Mouse (Mus musculus): Measurements from ENCODE around the gene Irgm2. TPM values are rescaled to one million over a fixed set of nuclear protein-coding genes. Genes with fewer than 3 reads are reported as not detected.
"Not testable (repeated sequence)": the region's sequence is repeated elsewhere in the genome, so short reads cannot be mapped to it uniquely, and the experiment has no call there.

The Irgm2 gene
- polyA plus RNA-seq (2014; fragmentation: Nextera tagmentation; extraction: Ambion mirVana) = 3.8 and 3.9 TPM in 2 replicates

- H3K4me1 ChIP-seq (ENCODE audit: control insufficient read depth, insufficient read depth, low read length); H3K27me3 ChIP-seq (ENCODE audit: control insufficient read depth, insufficient read depth, low read length); H3K9me3 ChIP-seq (ENCODE audit: control insufficient read depth, low read depth, low read length); H3K36me3 ChIP-seq (ENCODE audit: control insufficient read depth, insufficient read depth, low read length): not testable (repeated sequence)
- WGBS = 5% methylated on average over 13 of the region's 15 CpGs
- H3K9ac ChIP-seq (replicated peaks; ENCODE audit: low read depth, low read length) = peak within 1 kb of the TSS; percentile 45; the same call in 1 of the 2 replicates
- H3K4me3 ChIP-seq (ENCODE audit: low read depth, low read length) = peak within 1 kb of the TSS; percentile 56
- peak; percentile 82 for ATAC-seq (ENCODE audit: insufficient number of reproducible peaks, insufficient read depth, low FRiP score, low read depth)
- H3K27ac ChIP-seq (ENCODE audit: low read length) = 0 out of 2 replicates have a peak within 1 kb of the TSS, but pooled peaks have one; percentile 45
- H3K4me2 ChIP-seq (replicated peaks; ENCODE audit: low read depth, low read length) = peak within 1 kb of the TSS; percentile 49
These were observed at the start of gene Irgm2, which contains the start of gene Igtp for GRCm38 (mm10) chr11:58199229-58200037. Irgm2 (plus strand) TSS chr11:58199618. Igtp (plus strand) TSS chr11:58199556.

DNA sequence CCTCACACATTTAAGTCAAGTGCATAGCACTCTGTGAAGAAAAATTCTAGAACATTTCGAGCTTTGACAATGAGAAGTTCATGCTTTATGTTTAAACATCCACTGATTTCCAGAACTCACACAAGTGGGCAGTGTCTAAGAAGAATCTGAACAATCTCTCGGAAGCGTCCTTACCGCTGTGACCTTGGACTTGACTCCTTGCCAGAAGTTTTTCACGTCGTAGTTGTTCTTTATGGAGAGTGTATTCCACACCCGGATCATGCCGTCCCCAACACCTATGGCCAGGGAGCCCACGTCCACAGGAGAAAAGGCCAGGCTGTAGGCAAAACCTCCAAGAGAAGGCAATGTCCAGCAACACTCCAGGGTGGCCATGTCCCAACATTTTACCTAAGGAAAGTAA is 44.0 kb upstream of the Irgm2 start:
- Histone ChIP-seq H3K4me3 (ENCODE audit: low read depth, low read length) (no peak overlapping the region), H3K4me2 (replicated peaks; ENCODE audit: low read depth, low read length) (no peak overlapping the region), H3K9ac (replicated peaks; ENCODE audit: low read depth, low read length) (no peak overlapping the region), H3K27me3 (ENCODE audit: control insufficient read depth, insufficient read depth, low read length) (no peaks in the 10 kb centered on the region), H3K27ac (ENCODE audit: low read length) (no peak overlapping the region), H3K36me3 (ENCODE audit: control insufficient read depth, insufficient read depth, low read length) (peaks cover 63% of the 10 kb centered on the region), H3K4me1 (ENCODE audit: control insufficient read depth, insufficient read depth, low read length) (no peaks in the 10 kb centered on the region), H3K9me3 (ENCODE audit: control insufficient read depth, low read depth, low read length) (no peaks in the 10 kb centered on the region)
- 89% methylated on average over 9 of the region's 9 CpGs for WGBS
- no peak for ATAC-seq (ENCODE audit: insufficient number of reproducible peaks, insufficient read depth, low FRiP score, low read depth)

DNA sequence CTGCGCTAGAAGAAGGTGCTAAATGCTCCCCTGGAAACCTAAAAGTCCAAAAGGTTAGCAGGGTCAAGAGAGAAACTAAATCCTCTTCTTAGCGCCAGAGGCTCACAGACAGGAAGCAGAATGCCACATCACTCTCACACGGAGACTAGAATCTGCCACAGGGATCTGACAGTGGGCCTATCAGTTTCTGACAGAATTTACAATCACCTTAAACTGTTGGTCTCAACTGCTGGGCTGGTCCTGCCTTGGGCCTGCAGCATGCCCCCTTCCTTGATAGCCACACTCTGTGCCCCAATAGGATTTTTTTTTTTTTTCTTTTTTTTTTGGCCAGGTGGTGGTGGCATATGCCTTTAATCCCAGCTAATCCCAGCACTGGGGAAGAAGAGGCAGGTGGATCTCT is 42.5 kb upstream of the Irgm2 start:
- no peak for ATAC-seq (ENCODE audit: insufficient number of reproducible peaks, insufficient read depth, low FRiP score, low read depth)
- H3K36me3 ChIP-seq (ENCODE audit: control insufficient read depth, insufficient read depth, low read length) = peaks cover 59% of the 10 kb centered on the region

DNA sequence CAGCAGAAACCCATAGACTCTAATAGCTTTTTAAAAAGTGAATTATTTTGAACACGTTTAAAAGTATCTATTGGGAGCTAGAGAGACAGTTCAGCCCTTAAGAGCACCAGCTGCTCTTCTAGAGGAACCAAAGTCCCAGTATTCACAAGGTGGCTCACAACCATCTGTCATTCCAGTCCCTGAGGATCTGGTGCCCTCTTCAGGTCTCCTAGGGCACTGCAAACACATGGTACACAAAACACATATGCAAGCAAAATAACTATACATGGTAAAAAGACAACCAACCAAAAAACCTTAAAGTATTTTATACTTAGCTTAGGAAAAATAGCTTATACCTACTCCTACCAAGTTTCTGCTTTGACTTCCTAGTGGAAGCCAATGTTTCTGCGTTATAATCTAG is 34.3 kb upstream of the Irgm2 start:
- H3K4me1 ChIP-seq (ENCODE audit: control insufficient read depth, insufficient read depth, low read length) = peaks cover 6% of the 10 kb centered on the region; the same call in 1 of the 2 replicates
- ATAC-seq (ENCODE audit: insufficient number of reproducible peaks, insufficient read depth, low FRiP score, low read depth) = no peak
- H3K27me3 ChIP-seq (ENCODE audit: control insufficient read depth, insufficient read depth, low read length) = no peaks in the 10 kb centered on the region
- H3K27ac ChIP-seq (ENCODE audit: low read length) = no peak overlapping the region
- no peak overlapping the region for H3K4me3 ChIP-seq (ENCODE audit: low read depth, low read length)
- no peak overlapping the region for H3K4me2 ChIP-seq (replicated peaks; ENCODE audit: low read depth, low read length)
- peaks cover 33% of the 10 kb centered on the region; the same call in 1 of the 2 replicates for H3K36me3 ChIP-seq (ENCODE audit: control insufficient read depth, insufficient read depth, low read length)
- H3K9me3 ChIP-seq (ENCODE audit: control insufficient read depth, low read depth, low read length) = no peaks in the 10 kb centered on the region
- WGBS = 96% methylated on average over 2 of the region's 2 CpGs
- no peak overlapping the region for H3K9ac ChIP-seq (replicated peaks; ENCODE audit: low read depth, low read length)

More for the DNA sequence above, 42.5 kb upstream of the Irgm2 start:
- 81% methylated on average over 3 of the region's 3 CpGs for WGBS
- Histone ChIP-seq H3K27me3 (ENCODE audit: control insufficient read depth, insufficient read depth, low read length) (no peaks in the 10 kb centered on the region), H3K4me1 (ENCODE audit: control insufficient read depth, insufficient read depth, low read length) (no peaks in the 10 kb centered on the region), H3K9ac (replicated peaks; ENCODE audit: low read depth, low read length) (no peak overlapping the region), H3K27ac (ENCODE audit: low read length) (no peak overlapping the region), H3K9me3 (ENCODE audit: control insufficient read depth, low read depth, low read length) (no peaks in the 10 kb centered on the region), H3K4me3 (ENCODE audit: low read depth, low read length) (no peak overlapping the region), H3K4me2 (replicated peaks; ENCODE audit: low read depth, low read length) (no peak overlapping the region)

GRCm38 (mm10) chr11:58167822-58168166 is 31.6 kb upstream of the Irgm2 start:
- no peak for ATAC-seq (ENCODE audit: insufficient number of reproducible peaks, insufficient read depth, low FRiP score, low read depth)
- Histone ChIP-seq H3K4me3 (ENCODE audit: low read depth, low read length) (peak overlapping the region; percentile 85), H3K9ac (replicated peaks; ENCODE audit: low read depth, low read length) (peak overlapping the region; percentile 80), H3K27ac (ENCODE audit: low read length) (peak overlapping the region; percentile 39; the same call in 1 of the 2 replicates), H3K27me3 (ENCODE audit: control insufficient read depth, insufficient read depth, low read length) (no peaks in the 10 kb centered on the region), H3K4me1 (ENCODE audit: control insufficient read depth, insufficient read depth, low read length) (peaks cover 15% of the 10 kb centered on the region; the same call in 1 of the 2 replicates), H3K36me3 (ENCODE audit: control insufficient read depth, insufficient read depth, low read length) (peaks cover 19% of the 10 kb centered on the region; the same call in 1 of the 2 replicates), H3K9me3 (ENCODE audit: control insufficient read depth, low read depth, low read length) (no peaks in the 10 kb centered on the region), H3K4me2 (replicated peaks; ENCODE audit: low read depth, low read length) (peak overlapping the region; percentile 74)
- WGBS = 0% methylated on average over 8 of the region's 8 CpGs

DNA sequence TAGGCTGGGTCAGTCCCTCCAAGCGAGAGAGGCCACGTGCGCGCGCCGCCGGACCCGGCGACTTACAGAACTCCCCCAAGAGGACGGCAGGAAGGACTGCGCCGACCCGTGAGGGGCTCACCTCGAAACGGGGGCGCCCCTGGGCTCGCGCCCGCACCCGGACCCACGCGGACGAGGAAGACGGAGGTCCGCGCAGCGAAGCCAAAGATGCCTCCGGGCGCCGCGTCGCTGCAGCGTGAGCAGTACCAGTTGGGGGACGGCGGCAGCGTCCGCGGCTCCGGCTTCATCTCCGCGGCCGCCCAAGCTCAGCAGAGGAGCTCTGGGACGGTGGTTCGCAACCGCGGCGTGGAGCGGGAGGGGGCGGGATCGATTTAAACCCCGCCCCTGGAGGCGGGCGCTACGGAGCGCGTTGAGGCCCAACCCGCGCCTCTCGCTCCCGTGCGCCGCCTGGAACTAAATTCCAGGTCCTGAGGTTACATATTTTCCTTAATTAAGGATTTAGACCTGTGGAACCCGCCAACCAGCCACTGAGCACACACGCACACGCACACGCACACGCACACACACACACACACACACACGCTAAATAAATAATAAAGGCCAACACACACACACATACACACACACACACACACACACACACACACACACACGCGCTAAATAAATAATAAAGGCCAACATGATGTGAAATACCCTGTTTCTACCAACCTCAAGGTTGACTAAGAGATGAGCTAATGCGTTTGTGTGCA is 31.1 kb upstream of the Irgm2 start, which contains the start of gene Gemin5:
TSS of gene Gemin5 (minus strand) at position 373 of the 749 bp plus-strand sequence.
- H3K9me3 ChIP-seq (ENCODE audit: control insufficient read depth, low read depth, low read length) = no peaks in the 10 kb centered on the region
- ATAC-seq (ENCODE audit: insufficient number of reproducible peaks, insufficient read depth, low FRiP score, low read depth) = peak; percentile 84
- H3K27me3 ChIP-seq (ENCODE audit: control insufficient read depth, insufficient read depth, low read length) = no peaks in the 10 kb centered on the region
- H3K9ac ChIP-seq (replicated peaks; ENCODE audit: low read depth, low read length) = peak within 1 kb of the TSS; percentile 80
- peaks cover 18% of the 10 kb centered on the region; the same call in 1 of the 2 replicates for H3K36me3 ChIP-seq (ENCODE audit: control insufficient read depth, insufficient read depth, low read length)
- peak within 1 kb of the TSS; percentile 74 for H3K4me2 ChIP-seq (replicated peaks; ENCODE audit: low read depth, low read length)
- H3K4me3 ChIP-seq (ENCODE audit: low read depth, low read length) = peak within 1 kb of the TSS; percentile 85
- H3K27ac ChIP-seq (ENCODE audit: low read length) = peak within 1 kb of the TSS; percentile 39; the same call in 1 of the 2 replicates
- peaks cover 16% of the 10 kb centered on the region; the same call in 1 of the 2 replicates for H3K4me1 ChIP-seq (ENCODE audit: control insufficient read depth, insufficient read depth, low read length)
- whole genome bisulfite sequencing = 1% methylated on average over 69 of the region's 71 CpGs

GRCm38 (mm10) chr11:58169666-58170065 is 29.8 kb upstream of the Irgm2 start:
- Histone ChIP-seq H3K36me3 (ENCODE audit: control insufficient read depth, insufficient read depth, low read length) (peaks cover 21% of the 10 kb centered on the region), H3K9ac (replicated peaks; ENCODE audit: low read depth, low read length) (no peak overlapping the region), H3K9me3 (ENCODE audit: control insufficient read depth, low read depth, low read length) (no peaks in the 10 kb centered on the region), H3K4me2 (replicated peaks; ENCODE audit: low read depth, low read length) (no peak overlapping the region), H3K27ac (ENCODE audit: low read length) (no peak overlapping the region), H3K4me1 (ENCODE audit: control insufficient read depth, insufficient read depth, low read length) (peaks cover 16% of the 10 kb centered on the region; the same call in 1 of the 2 replicates), H3K4me3 (ENCODE audit: low read depth, low read length) (no peak overlapping the region), H3K27me3 (ENCODE audit: control insufficient read depth, insufficient read depth, low read length) (no peaks in the 10 kb centered on the region)
- WGBS = 72% methylated on average over 4 of the region's 4 CpGs
- no peak for ATAC-seq (ENCODE audit: insufficient number of reproducible peaks, insufficient read depth, low FRiP score, low read depth)

DNA sequence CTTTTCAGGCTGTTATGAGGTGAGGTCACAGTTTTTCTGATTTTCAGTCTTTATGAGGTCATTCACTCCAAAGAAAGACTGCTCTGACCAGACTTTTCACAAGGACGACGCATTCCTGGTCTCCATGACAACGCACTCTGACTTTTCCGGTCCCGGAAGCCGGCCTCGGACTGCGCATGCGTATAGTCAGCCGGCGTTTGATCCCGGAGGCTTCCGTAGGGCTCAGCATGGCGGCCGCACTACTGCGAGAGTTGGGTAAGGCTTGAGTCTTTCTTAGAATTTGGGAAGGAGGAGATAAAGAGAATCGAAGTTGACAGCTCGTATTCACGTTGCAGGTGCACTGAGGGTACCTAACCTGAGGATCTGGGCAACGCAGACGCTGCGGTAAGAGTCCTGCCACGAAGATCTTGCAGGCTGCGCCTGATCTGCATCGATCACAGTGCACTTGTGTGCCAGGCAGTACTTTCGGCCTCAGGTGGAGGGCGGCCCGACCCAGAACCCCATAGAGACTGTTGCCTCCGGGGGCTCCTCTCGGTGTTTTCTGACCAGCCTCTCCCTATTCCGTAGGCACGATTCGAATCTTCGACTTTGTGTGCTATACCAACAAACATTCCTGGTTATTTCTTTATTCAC is 27.8 kb upstream of the Irgm2 start, which contains the start of gene Mrpl22:
TSS of gene Mrpl22 (plus strand) at position 203 of the 633 bp plus-strand sequence.
- peaks cover 16% of the 10 kb centered on the region; the same call in 1 of the 2 replicates for H3K4me1 ChIP-seq (ENCODE audit: control insufficient read depth, insufficient read depth, low read length)
- peak within 1 kb of the TSS; percentile 72 for H3K9ac ChIP-seq (replicated peaks; ENCODE audit: low read depth, low read length)
- no peak within 1 kb of the TSS for H3K27ac ChIP-seq (ENCODE audit: low read length)
- peak; percentile 64 for ATAC-seq (ENCODE audit: insufficient number of reproducible peaks, insufficient read depth, low FRiP score, low read depth)
- peak within 1 kb of the TSS; percentile 78 for H3K4me2 ChIP-seq (replicated peaks; ENCODE audit: low read depth, low read length)
- peak within 1 kb of the TSS; percentile 65 for H3K4me3 ChIP-seq (ENCODE audit: low read depth, low read length)
- no peaks in the 10 kb centered on the region for H3K9me3 ChIP-seq (ENCODE audit: control insufficient read depth, low read depth, low read length)
- peaks cover 24% of the 10 kb centered on the region for H3K36me3 ChIP-seq (ENCODE audit: control insufficient read depth, insufficient read depth, low read length)
- WGBS = under 1% methylated on average over 34 of the region's 34 CpGs
- H3K27me3 ChIP-seq (ENCODE audit: control insufficient read depth, insufficient read depth, low read length) = no peaks in the 10 kb centered on the region

All from stomach, embryonic 14.5 days (tissue).